Mouse (Mus musculus) cerebellum, adult 8-10 months (tissue): ENCODE results near the gene Ckap5.

Source experiments
- DNase-seq: peaks from one replicate; pipeline ENCODE4 v3.0.0; 2022

Gene Ckap5

GRCm38 (mm10) chr2:91655827-91656226, 129.3 kb downstream of the Ckap5 start:
- no peak for DNase-seq

- DNase-seq, result no peak
These were observed 130.2 kb downstream of the Ckap5 start for GRCm38 (mm10) chr2:91656774-91657173.

GRCm38 (mm10) chr2:91659657-91660056, 133.1 kb downstream of the Ckap5 start:
- no peak for DNase-seq

- DNase-seq, result no peak
These were observed 134.4 kb downstream of the Ckap5 start for GRCm38 (mm10) chr2:91660981-91661380.

- DNase-seq, result no peak
These were observed 138.2 kb downstream of the Ckap5 start for GRCm38 (mm10) chr2:91664780-91665179.

GRCm38 (mm10) chr2:91666386-91666910, 139.9 kb downstream of the Ckap5 start:
- no peak for DNase-seq

- DNase-seq, result no peak
These were observed 141.2 kb downstream of the Ckap5 start for GRCm38 (mm10) chr2:91667747-91668146.

GRCm38 (mm10) chr2:91669326-91669725, 142.8 kb downstream of the Ckap5 start:
- no peak for DNase-seq

GRCm38 (mm10) chr2:91670038-91670437, 143.5 kb downstream of the Ckap5 start:
- DNase-seq, result no peak
